Mouse (Mus musculus) CD8-positive naive resting alpha-beta T cell, adult 2 months (primary cell): ENCODE data around the gene Syt7.

Experiments used
- DNase-seq, 2 experiments: peaks; one replicate each; pipeline ENCODE4 v3.0.0; 2022; ENCODE audit warnings: low read depth in 2 of 2, low spot score in 2 of 2

Syt7 gene

GRCm38 (mm10) chr19:10387660-10388059 lies 1.2 kb upstream of the Syt7 start:
- DNase-seq: no peak

DNA sequence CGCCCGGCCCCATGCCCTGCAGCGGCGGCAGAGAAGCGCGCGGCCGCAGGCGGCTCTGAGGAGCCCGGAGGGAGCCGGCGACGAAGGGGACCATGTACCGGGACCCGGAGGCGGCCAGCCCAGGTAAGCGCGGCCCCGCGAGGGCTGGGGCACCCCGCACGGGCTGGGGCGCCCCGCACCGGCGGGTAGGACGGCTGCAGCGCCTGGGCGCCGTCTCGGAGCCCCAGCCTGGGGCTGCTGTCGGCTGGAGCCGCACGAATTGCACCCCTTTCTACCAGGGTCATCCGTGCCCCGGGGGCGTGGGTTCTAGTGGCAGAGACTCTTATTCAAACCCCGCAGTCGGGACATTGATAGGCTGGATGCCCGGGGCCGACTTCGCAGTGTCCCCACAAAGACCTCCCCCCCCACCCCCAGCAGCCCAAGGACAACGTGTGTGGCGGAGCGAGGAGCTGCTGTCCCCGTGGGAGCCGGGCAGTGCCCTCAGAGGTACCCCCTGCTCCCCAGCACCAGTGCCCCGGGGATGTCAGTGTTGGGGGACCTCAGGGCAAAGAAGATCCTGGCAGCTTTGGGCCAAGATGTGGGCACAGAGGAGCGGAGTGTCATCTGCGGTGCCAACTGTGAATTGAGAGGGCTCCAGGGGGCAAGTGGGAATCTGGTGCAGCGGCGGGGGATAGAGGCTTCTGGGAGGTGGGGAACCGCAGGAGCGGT lies 655 bp downstream of the Syt7 start:
- DNase-seq: no peak

DNA sequence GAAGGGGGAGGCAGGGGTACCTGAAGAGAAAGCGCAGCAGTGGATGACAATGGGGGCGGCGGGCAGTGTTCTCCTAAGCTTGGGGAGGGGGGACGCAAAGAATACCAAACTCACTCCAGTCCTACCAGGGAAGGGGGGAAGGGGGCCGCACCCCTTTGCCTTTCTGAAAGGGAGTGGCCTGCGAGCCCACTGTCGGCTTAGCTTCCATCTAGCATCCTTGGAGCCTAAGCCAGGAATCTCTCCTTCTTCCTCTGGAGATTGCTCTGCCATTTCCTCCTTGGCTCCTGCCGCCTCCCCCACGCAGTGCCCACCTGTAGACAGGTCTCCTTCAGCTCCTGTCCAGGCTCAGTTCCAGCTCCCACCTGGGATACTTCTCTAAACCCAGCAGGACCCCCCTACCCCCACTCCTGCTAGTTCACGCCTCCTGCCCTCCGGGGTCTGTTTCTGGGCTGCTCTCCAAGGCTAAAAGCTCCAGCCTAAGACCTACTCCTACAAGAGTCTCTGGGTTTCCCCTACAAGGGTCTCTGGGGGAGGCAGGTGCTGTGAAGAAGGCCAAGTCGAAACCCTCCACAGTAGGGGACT lies 1.3 kb downstream of the Syt7 start:
- no peak for DNase-seq

GRCm38 (mm10) chr19:10391028-10391427 lies 2.1 kb downstream of the Syt7 start:
- no peak for DNase-seq

GRCm38 (mm10) chr19:10391995-10392394 lies 3.1 kb downstream of the Syt7 start:
- DNase-seq: no peak

GRCm38 (mm10) chr19:10393471-10393870 lies 4.6 kb downstream of the Syt7 start:
- no peak for DNase-seq

DNA sequence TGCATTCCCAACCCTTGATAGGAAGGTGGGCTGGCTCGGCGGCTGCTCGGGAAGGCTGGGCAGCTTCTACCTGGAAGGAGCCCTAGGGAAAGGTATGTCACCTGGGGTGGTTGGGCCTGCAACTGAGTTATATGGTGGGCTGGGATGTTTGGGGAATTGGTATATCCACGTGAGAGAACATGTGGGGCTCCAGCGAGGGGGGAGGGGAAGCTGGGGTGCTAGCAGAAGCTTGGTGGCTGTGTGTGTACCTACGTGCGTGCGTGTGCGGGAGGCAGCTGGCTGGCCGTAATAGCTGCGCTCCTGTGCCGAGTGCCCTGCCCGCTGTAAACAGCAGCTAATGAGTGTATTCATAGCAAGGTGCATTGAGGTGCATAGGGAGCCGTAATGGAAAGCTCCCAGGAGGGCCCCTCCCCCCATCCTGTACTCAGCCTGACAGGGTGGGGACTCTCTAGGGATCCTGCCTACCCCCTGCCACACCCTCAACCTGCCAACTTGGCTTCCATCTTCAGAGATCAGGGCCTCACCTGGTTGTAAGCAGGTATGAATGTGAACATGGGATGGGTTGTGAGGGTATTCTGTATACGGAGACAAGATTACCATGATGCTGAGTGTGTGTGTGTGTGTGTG lies 5.1 kb downstream of the Syt7 start:
- no peak for DNase-seq

GRCm38 (mm10) chr19:10395174-10395573 lies 6.3 kb downstream of the Syt7 start:
- DNase-seq: no peak

- DNase-seq: no peak
Measured at GRCm38 (mm10) chr19:10396962-10397361, 8.1 kb downstream of the Syt7 start.

GRCm38 (mm10) chr19:10397479-10398153 lies 8.7 kb downstream of the Syt7 start:
- DNase-seq: no peak

DNA sequence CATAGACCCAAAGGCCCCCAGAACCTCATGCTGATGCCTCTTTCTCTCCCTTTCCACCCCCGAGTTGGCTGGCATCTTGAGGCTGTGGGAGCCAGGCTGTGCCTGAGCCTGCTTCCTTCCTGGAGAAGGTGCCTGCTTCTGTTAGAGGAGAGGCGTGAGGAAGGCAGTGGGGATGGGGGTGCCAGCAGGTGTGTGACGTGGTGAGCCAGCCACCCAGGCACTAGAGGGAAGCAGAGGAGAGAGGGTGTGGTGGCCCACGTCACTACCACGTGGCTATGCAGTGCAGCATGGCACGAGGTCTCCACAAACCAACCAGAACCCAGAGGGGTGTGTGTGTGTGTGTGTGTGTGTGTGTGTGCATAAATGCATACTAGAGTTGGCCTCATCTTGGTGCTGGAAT lies 9.4 kb downstream of the Syt7 start:
- DNase-seq: no peak

- DNase-seq: no peak
Measured at GRCm38 (mm10) chr19:10402771-10403494, 14.0 kb downstream of the Syt7 start.

- DNase-seq: no peak
Measured at GRCm38 (mm10) chr19:10403593-10404380, 14.9 kb downstream of the Syt7 start.

- no peak for DNase-seq
Measured at GRCm38 (mm10) chr19:10404424-10404823, 15.5 kb downstream of the Syt7 start.

DNA sequence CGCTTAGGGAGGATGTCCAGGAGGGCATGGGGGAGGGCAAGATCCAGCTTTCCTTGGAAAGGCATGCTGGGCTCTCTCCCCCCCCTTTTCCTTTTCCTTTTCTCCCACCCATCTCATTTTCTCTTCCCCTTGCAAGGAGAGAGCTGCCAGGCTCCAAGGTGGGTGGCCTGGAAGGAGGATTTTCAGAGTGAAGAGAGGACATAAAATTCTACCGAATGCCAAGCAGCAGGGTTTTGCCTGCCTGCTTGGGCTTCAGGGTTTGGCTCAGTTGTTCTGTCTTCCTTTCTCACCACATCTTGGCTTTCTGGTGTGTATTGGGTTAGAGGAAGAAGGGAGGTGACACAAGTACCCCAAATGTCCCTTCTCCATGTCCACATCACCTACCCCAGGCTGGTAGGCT lies 16.0 kb downstream of the Syt7 start:
- DNase-seq: no peak

DNA sequence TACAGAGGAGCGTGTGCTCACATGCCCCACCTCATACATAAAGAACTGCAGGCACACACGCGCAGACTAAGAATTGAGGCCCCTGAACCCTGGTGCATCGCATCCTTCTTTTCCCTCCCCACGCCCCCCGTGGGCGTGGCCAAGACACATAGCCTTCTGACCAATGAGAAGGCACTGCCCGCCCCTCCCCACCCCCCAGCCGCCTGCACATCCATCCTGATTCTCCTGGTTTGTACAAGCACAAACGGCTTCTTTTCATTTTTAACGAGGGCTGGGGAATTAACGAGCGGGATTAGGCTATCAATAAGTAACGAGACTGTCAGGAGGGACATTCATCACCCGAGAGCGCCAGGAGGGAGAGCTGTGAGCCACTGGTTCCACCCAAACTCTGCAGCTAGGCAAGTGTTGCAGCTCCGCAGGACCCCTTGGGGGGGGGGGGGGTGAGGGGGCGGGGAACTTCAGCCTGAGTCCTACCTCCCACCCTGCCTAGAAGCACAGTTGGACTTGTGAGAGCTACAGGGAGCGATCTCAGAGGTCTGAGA lies 24.9 kb downstream of the Syt7 start:
- no peak for DNase-seq

GRCm38 (mm10) chr19:10415508-10415907 lies 26.6 kb downstream of the Syt7 start:
- no peak for DNase-seq

- no peak for DNase-seq
Measured at GRCm38 (mm10) chr19:10416889-10417288, 28.0 kb downstream of the Syt7 start.

DNA sequence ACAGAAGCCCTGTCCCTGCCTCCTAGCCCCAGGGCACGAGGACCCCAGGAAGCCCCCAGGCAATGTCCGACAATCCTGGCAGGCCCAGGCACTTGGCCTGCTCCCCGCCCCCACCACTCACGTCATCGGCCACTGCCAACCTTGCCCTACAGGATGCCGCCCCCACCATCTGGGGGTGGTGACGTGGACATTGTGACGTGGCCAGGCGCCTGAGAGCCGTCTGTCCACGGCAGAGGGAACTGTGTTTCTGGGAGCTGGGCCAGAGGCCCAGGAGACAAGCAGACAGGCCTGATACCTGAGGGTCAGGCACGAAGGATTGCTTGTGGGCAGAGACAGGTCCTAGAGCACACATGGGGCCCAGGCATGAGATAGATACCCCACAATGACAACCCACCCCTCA lies 28.5 kb downstream of the Syt7 start:
- DNase-seq: no peak
